Mouse (Mus musculus) G1E (cell line): Measurements from ENCODE around the gene Pou2f2.

Experiments
- CTCF ChIP-seq: IDR thresholded peaks from 2 replicates; pipeline ENCODE4 v1.5.1; 2012; ENCODE audit warnings: low read depth, low read length, inconsistent platforms, mixed read lengths
- GATA1 ChIP-seq: IDR thresholded peaks from 2 replicates; pipeline ENCODE4 v1.6.1; 2012; ENCODE audit warnings: borderline replicate concordance, low read length, inconsistent platforms, mixed read lengths

- TF ChIP-seq CTCF, result no peak
- TF ChIP-seq GATA1, result no peak
These were observed 50.0 kb downstream of the Pou2f2 start for GRCm38 (mm10) chr7:25129390-25129979.
